Mouse (Mus musculus) A20 (cell line): ENCODE measurements around the gene Iqch.

ENCODE experiments used
- DNase-seq: peaks from one replicate; pipeline ENCODE4 v3.0.0-alpha.2; 2011; ENCODE audit warnings: low read depth, low spot score

Iqch gene

DNA sequence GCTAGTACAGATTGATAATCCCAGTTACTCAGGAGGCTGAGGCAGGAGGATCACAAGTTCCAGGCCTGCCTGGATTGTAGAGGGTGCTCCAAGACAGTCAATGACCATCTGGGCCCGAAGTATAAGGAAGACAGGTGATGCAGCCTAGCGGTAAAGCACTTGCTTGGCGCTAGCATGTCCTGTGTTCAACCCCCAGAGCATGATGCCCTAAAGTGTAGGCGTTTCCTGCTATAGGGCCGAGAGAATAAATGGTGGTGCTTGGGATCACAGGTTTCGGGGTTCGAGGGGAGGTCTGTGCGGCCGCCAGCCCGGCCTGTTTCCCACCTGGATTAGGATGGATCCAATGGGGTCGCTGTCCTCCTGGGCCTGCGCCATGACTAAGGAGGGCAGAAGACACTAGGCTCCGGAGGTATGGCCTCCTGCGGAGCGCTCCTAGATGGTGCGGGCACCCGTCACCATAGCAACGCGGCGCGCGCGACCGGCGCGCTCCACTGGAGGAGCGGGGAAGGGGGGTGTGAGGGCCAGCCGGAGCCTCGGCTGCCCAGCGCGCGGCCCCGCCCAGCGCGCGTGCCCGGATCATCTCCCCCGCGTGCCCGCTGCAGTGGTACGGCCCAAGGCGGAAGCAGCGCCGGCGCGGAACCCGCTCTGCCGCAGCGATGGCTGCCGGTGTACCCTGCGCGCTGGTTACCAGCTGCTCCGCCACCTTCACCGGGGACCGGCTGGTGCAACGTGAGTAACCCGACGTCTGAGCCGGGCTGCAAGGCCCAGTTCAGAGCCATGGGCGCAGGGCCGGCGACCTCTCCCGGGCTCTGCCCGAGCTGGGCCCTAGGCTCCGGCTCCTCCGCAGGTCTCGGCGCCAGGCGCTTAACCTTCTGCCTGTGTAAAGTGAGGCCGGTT, at the start of gene Iqch, which contains the start of gene Aagab:
Iqch (minus strand) TSS at position 451 of the 897 bp plus-strand sequence.
Aagab (plus strand) TSS at position 618 of the 897 bp plus-strand sequence.
- peak; percentile 98 for DNase-seq

- DNase-seq = no peak
Measured at GRCm38 (mm10) chr9:63651594-63651993, 49.3 kb upstream of the Iqch start.

DNA sequence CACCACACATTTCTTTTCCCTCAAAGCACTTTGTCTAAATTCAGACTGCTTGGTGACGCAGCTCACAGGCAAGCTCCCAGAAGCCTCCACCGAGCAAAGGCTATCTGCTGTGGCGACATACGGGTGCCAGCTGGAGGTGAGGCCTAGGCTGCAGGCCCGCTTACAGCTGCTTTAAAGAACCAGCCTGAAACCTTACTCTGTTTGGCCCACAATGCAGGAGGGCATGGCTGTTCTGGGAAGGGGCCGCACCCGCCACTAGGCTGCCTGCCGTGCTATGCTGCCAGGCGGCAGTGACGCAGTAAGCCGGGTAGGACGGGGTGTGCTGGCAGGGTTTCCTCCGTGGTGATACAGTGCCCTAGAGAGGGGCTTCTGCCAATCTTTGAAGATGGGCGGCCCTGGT, 48.6 kb upstream of the Iqch start:
- no peak for DNase-seq

GRCm38 (mm10) chr9:63649841-63650545, 47.7 kb upstream of the Iqch start:
- DNase-seq = peak; percentile 34

DNA sequence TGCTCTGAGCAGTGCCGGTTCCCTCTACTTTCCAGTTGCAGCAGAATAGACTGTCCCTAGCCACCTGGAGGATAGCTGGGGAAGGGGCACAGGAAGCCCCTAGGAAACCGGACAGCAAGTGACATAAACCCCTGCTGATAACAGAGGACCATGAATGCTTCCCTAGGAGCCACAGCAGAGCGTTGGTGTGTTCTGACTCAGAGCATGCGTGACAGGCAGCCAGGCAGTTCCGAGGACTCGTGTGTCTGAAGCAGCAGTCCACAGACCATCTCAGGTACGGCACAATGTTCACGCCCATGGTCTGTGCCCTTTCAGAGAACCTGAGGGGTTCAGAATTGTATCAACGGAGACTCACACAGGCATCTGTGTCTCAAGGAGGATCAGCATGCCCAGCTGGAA, 46.2 kb upstream of the Iqch start:
- no peak for DNase-seq

GRCm38 (mm10) chr9:63647581-63648519, 45.6 kb upstream of the Iqch start:
- no peak for DNase-seq

DNA sequence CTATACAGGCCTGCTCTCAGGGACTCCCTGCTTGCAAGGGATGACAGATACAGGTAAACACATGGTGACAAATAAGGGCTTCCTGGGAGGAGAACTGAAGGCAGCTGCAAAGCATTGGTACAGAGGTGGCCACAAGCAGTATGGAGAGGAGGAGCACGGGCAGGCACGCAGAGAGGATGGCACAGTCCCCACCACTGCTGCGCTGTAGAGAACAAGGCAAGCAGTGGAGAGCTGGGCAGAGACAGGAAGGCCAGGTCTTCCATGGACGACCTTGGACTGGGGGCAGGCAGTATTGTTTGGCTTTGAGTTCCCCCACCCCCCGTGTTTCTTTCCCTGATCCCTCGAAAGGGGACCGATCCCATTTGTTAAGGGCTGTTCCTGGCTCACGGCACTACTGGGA, 42.8 kb upstream of the Iqch start:
- DNase-seq = no peak

DNA sequence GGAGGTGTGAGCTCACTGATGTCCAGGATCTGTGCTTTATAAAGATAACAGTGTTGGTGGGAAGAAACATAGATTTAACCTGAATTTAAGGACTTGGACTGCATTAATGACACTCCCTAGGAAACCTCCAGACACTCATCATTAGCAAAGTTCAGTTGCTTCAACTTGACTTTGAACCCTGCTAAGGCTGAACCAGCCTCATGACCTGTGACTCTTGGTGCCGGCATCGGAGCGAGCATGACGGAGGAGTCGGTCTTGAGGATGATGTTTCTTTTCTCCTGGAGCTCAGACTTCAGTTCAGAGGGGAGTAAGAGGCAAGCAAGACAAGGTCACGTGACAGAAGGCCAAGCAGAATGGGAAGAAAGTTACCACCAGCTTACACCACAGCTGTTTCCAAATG, 41.7 kb upstream of the Iqch start:
- DNase-seq = no peak

DNA sequence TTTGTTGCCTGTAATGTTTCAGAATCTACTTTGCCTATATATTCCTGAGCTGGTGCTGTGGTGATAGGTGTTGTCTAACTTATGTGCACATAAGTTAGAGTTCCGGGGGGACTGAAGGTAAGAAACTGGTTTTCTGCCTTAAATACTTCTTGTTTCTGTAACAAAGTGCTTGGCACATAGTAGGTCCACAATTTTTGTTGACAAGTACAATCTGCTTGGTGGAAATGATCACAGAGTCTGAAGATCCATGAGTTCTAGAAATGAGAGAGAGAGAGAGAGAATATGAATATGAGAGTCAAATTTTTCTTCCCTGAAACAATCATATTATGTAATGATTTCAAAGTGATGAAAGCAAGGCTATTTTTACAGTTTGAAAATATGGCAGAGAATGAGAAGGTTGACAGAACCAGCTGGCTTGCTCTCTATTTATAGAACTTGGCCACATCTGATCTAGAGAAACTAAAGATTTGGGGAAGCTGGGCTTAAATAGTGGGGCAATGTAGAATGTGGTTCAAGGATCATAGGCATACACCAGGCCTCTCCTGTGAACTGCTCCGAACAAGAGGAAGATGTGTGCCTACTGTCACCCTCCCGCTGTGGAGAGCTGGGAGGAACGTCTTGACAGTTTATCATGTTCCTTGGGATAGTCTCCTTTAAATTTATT, 39.8 kb upstream of the Iqch start:
- DNase-seq = no peak

GRCm38 (mm10) chr9:63636113-63636512, 33.8 kb upstream of the Iqch start:
- no peak for DNase-seq

DNA sequence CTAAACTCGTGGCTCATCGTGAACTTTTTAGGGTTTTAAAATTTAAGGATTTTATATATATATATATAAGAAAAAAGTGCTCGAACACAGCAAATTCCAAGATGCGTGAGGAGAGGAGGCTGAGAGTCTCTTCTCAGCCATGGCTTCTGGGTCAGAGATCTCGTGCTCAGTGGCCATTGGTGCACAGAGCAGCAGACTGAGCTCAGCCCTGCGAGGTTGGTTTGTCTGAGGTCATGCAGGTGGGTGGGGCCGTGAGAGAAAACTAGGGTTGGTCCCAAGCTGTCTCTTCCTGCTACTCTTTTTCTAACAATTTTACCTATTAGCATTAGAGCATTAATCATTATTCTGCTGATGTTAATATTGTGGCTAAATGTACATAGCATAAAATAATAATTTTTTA, 31.0 kb upstream of the Iqch start:
- no peak for DNase-seq

DNA sequence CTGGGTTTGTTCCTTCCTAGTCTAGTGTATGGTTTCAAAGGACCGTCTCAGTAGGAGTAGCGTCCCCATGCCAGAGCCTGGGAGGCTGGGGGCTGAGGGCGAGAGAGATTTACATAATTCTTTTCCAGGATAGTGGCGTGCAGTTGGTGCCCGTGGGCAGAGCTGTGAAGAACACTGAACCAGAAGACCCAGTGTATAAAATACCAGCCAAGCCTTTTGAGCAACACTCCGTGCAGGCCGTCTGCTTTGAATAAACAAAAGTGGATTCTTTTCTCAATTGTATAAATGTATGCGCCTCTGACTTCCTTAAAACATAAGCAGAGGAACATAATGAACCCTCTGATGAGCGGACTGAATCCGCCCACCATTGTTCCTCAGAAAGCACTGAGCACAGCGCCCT, 30.6 kb upstream of the Iqch start:
- no peak for DNase-seq

GRCm38 (mm10) chr9:63632045-63632444, 29.8 kb upstream of the Iqch start:
- DNase-seq = no peak

DNA sequence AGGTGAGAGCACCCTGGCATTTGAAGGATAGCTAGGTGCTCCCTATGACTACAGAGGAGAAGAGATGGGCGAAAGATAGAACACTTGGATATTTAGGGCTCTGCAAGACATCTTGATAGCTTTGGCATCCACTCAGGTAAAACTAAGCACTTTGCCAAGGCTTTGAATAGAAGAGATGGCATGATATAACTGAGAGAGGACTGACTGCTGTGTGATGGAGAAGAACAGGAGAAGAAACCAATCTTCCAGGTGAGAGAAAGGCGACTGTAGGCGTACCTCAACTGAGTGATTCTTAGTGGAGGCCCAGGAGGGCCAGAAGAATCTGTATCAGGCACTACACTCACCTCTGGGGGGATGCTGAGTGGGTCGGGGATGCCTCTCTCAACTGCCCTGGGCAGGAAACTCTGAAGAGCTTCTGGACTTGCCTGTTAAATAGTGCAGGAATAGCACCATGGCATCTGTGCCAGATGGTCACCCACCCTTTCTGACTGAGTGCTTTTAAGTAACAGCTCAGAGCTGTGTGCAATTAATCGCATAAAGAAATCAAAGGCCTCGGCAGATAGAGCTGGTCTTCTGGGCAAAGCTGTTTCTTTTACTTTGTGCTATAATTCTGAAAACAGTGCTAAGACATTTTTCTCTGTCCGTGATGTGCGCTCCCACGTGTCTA, 22.9 kb upstream of the Iqch start:
- no peak for DNase-seq

GRCm38 (mm10) chr9:63623895-63624569, 21.7 kb upstream of the Iqch start:
- no peak for DNase-seq

- DNase-seq = no peak
Measured at GRCm38 (mm10) chr9:63617967-63618366, 15.7 kb upstream of the Iqch start.

DNA sequence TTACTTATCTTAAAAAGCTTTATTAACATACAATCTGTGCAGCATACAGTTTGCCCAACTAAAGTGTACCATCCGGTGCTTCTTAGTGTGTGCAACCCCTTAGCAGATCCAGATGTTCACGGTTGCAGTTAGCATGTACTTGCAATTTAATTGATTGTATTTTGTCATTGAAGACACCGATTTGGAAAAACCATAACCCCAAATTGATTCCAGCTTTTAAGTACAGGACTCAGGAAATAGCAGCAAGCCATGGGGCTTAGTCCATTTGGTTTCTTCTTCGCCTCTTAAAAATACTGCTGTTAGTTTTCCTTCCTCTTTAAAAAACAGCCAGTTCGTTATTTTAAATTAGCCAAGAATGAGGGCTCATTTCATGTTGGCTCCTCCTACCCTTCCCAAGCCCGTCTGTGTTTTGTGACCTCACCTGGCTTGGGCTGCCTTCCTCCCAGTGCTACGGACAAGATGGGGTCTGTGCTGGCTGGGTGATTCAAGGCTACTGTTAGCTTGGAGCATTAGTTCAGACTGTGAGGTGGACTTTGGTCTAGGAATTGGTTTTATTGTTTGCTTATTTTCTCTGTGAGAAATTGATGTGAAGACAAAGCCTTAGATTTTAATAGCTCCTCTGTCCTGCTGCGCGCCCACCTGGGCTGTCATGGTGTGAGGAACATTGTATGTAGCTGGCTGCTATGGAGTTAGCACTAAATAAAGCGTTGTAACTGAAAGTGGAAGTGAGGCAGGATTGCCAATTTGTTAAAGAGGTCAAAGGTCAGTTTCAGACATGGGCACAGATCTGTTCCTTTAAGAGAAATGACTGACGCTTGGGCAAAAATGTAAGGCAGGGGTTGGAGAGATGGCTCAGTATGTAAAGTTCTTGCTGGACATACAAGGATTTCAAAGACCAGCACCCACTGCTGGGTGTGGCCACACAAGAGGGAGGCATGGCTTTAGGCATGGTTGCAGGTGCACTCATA, 12.0 kb upstream of the Iqch start:
- peak; percentile 79 for DNase-seq

- DNase-seq = peak; percentile 73
Measured at GRCm38 (mm10) chr9:63613569-63613968, 11.3 kb upstream of the Iqch start.
